Mouse (Mus musculus) heart, postnatal 0 days (tissue): ENCODE results near the gene Gm29427.

Experiments
- CTCF ChIP-seq: IDR thresholded peaks from 2 replicates; pipeline ENCODE4 v1.5.1; 2016; ENCODE audit warnings: antibody characterized with exemption, control low read depth, low read depth
- EP300 ChIP-seq: IDR thresholded peaks from 2 replicates; pipeline ENCODE4 v1.6.1; 2016; ENCODE audit warnings: antibody characterized with exemption, low read depth

DNA sequence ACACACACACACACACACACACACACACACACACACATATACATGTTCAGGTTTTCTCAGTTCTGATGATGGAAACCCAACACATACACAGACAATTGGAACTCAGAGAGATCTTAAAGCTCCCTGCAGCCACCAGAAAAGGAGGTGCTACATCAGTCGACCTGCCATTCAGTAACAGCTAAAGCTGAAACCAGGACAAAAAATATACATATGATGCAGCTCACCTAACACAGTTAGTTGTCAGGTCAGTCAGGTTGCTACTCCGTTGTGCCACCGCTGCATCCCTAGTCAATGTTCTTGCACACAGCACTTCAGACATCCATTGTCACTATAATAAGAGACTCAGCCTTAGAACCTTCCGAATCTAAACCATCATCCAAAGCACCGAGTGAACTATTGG is 29.4 kb upstream of the Gm29427 start:
- no peak for TF ChIP-seq CTCF
- TF ChIP-seq EP300 = no peak
